Mouse (Mus musculus) brown adipose tissue, adult 24 weeks (tissue): ENCODE measurements around the gene Taok1. TPM values are rescaled to one million over a fixed set of nuclear protein-coding genes. Genes with fewer than 3 reads are reported as not detected.
"Not testable (repeated sequence)": the region's sequence is repeated elsewhere in the genome, so short reads cannot be mapped to it uniquely, and the experiment has no call there.

Source experiments
- H3K27ac ChIP-seq: fragments of 200-500 bp; replicated peaks from 2 replicates; pipeline ENCODE4 v1.5.1; 2012; ENCODE audit warnings: low read depth, mild to moderate bottlenecking, low read length
- H3K4me1 ChIP-seq: fragments of 200-500 bp; 2 replicates; pipeline ENCODE4 v1.6.1; 2012; ENCODE audit warnings: low read length, mixed read lengths; ENCODE audit not compliant: control insufficient read depth, insufficient read depth, insufficient read length
- H3K4me3 ChIP-seq: fragments of 200-500 bp; 2 replicates; pipeline ENCODE4 v1.5.1; 2012; ENCODE audit warnings: low read depth, mild to moderate bottlenecking, low read length, moderate library complexity; ENCODE audit not compliant: insufficient read depth
- polyA plus RNA-seq: library from polyadenylated mRNA; stranded (reverse); fragments of >200 nt; gene quantifications from 2 replicates; pipeline ENCODE4 v1.2.4, GENCODE M21; 2012; ENCODE audit not compliant: missing spikeins, insufficient read depth, insufficient read length

Gene Taok1
- polyA plus RNA-seq: 21.1 and 25.8 TPM in 2 replicates

DNA sequence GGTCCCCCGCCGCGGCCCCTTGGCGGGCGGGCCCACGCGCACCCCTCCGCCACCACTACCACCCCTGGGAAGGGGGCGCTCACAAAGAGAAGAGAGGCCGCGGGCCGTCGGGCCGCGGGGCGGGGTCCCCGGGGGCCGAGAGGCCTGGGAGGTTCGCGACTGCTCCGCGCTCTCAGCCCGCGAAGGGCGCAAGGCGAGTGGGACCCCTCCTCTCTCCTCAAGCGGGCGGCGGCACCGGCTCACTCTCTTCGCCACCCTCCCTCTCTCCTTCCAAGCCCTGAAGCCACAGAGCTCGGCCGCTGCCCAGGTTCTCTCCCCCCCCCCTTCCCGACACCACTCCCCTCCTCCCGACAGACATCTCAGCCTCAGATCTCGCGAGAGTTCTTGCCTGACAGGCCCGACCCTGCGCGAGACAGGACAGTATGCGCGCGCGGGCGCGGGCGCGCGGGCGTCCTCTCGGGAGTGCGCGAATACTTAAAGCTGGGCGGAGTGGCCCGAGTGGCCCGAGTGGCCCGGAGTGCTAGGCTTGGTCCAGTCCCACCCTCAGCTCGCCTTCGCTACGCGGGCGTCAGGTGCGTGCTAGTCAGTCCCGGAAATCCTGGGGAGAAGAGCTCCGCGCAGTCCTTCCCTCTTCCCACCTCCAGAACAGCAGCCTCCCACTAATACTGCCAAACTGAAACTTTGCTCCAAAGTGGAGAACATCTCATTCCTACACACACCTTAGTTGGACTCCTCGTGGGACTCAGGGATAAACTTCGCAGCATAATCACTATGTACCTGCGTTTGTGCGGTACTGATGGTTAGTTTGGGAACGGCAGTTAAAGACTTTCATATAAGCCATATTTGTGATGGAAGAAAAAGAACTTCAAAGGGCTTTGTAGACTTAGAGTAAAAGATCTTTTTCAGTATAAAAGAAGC, at the start of gene Taok1:
Gene Taok1 (minus strand): TSS at position 278 of the 918 bp plus-strand sequence.
- H3K4me3 ChIP-seq: peak within 1 kb of the TSS; percentile 99
- peak within 1 kb of the TSS; percentile 98 for H3K27ac ChIP-seq
- peaks cover 3% of the 10 kb centered on the region for H3K4me1 ChIP-seq

GRCm38 (mm10) chr11:77653406-77654190, 46.0 kb upstream of the Taok1 start:
- H3K4me1 ChIP-seq, H3K27ac ChIP-seq, H3K4me3 ChIP-seq: not testable (repeated sequence)

DNA sequence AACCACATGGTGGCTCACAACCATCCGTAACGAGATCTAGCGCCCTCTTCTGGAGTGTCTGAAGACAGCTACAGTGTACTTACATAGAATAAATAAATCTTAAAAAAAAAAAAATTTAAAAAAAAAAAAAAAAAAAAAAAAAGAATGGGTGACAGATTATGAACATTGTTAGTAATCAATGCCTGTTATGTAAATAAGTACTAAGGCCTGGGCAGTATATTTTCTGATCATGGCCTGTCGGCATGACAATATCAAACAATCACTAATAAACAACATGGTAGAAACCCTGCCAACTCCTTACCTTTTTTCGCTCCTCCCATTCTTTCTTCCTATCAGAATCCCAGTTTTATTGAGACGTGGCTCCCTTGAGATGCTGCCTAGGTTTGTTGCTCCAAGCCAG, 44.9 kb upstream of the Taok1 start:
- H3K27ac ChIP-seq: no peak overlapping the region
- H3K4me1 ChIP-seq: no peaks in the 10 kb centered on the region
- no peak overlapping the region for H3K4me3 ChIP-seq

GRCm38 (mm10) chr11:77648878-77649277, 41.3 kb upstream of the Taok1 start:
- no peak overlapping the region for H3K4me3 ChIP-seq
- H3K27ac ChIP-seq: no peak overlapping the region
- no peaks in the 10 kb centered on the region for H3K4me1 ChIP-seq

DNA sequence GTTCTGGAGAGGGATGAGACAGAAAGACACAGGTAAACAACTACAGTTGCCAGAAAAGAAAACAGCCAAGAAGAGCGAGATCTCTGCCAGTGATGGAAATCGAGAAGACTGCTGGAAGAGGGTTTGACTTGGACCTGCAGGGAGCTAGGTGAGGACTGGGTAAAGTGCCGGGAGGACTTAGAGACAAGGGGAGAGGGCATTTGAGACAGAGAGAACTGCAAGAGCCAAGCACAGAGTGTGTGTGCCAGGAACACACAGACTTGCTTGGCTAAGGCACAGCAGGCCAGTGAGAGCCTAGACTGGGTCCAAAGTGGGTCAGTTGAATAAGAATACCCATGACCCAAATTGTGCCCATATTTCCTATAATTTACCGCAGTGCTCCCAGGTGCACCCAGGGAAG, 37.9 kb upstream of the Taok1 start:
- Histone ChIP-seq H3K4me3 (no peak overlapping the region), H3K4me1 (no peaks in the 10 kb centered on the region), H3K27ac (no peak overlapping the region)

DNA sequence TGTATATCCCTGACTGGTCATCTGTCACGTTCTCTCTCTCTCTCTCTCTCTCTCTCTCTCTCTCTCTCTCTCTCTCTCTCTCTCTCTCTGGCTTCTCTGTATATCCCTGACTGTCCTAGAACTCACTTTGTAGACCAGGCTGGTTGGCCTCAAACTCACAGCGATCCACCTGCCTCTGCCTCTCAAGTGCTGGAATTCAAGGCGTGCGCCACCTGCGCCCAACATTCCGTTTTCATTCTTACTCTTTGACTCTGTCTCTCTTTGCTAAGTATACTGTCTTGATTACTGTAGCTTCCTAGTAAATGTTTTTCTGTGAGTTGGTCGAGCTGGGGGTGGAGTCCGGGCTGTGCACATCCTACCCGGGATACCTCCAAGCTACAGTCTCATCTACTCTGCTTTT, 33.8 kb upstream of the Taok1 start:
- Histone ChIP-seq H3K4me1 (no peaks in the 10 kb centered on the region), H3K27ac (no peak overlapping the region), H3K4me3 (no peak overlapping the region)

DNA sequence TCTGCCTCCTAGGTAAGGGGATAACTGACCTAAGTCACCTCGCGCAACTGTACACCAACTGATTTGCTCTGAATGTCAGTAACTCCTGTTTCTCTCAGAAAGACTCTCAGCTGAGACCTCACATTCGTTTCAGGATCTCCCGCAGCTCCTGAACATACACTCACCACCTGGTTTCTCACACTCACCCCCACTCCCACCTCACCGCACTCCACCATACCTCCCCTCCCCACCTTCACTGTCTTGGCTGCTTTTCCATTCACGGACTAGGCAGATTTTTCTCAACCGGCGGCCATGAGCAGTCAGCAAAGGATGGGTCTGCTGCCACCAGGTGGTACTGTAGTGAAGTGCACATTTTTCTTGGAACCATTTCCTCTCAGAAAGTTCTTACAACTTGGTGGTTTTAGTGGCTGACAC, 22.6 kb upstream of the Taok1 start:
- no peak overlapping the region for H3K27ac ChIP-seq

GRCm38 (mm10) chr11:77629476-77629875, 21.9 kb upstream of the Taok1 start:
- Histone ChIP-seq H3K4me1 (no peaks in the 10 kb centered on the region), H3K4me3 (no peak overlapping the region), H3K27ac (no peak overlapping the region)

More for the DNA sequence above, 22.6 kb upstream of the Taok1 start:
- no peaks in the 10 kb centered on the region for H3K4me1 ChIP-seq
- H3K4me3 ChIP-seq: peak overlapping the region; percentile 54

DNA sequence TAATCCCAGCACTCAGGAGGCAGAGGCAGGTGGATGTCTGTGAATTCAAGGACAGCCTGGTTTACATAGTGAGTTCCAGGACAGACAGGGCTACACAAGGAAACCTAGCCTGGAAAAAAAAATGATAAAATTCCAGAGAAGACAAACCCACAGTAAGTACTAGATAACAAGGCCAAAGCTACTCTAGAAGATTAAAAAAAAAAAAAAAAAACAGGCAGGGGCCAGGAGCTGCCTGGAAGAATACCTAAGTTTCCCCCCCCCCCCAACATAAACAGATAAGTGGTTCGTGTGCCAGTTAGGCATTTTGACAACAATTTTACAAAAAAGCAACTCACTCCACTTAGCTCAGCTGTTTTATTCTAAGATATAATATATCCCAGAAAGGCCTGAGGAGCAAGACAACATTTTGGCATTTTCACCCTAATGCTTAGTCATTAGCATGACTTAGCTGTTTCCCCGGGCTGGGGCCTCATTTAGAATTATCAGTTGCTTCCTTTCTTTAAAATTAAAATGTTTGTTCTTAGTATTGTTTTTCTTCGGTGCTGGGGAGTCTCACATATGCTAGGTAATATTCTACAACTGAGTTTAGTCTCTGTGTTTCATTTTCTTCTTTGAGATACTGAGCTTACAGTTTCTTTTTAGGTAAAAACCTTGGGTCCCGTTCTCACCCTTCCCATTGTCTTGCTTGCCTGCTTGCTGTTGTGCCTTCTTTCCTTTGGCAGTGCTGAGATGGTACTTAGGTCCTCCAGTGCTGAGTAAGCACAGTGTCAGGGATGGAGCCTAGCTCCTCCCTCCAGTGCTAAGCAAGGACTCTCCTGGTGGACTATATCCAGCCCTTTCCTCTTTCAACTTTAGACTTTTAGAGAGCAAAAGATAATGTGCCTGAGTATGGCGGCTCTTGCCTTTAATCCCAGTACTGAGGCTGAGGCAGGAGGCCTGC, 19.3 kb upstream of the Taok1 start:
- no peaks in the 10 kb centered on the region for H3K4me1 ChIP-seq
- no peak overlapping the region for H3K4me3 ChIP-seq
- no peak overlapping the region for H3K27ac ChIP-seq

DNA sequence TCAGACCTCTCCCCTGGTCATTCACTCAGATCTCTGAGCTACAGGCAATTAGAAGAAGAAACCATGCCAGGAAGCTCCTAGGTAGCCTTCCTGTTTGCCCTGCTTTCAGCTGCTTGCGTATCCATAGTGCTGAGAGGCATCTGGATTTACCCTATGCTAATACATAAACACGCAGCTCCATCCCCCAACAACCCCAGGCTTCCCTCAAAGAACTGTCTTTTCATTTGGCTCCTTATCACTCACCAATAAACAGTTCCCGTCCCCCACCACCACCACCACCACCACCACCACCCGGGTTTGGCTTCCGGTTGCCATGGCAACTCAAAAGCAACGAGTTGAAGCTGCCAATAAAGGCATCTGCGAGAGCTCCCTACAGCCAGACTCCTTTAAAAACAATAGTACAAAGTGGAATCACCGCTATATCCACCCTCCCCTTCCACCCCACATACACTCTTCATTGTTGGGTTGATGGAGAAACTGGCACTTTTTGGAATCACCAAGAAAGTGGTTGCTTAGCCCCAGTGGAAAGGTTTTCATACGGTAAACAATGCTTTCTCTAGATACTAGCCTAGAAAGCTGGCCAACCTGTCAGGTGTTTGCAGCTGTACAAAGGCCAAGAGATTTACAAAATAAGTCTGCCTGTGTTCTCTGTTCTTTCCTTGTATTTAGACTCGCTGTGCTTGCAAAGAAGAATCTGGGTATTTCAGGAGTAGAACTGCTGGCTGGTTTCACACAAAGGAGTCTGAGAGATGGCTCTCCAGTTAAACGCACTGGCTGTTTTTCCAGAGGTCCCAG, 17.6 kb upstream of the Taok1 start:
- Histone ChIP-seq H3K4me3 (peak overlapping the region; percentile 51), H3K4me1 (no peaks in the 10 kb centered on the region), H3K27ac (no peak overlapping the region)

DNA sequence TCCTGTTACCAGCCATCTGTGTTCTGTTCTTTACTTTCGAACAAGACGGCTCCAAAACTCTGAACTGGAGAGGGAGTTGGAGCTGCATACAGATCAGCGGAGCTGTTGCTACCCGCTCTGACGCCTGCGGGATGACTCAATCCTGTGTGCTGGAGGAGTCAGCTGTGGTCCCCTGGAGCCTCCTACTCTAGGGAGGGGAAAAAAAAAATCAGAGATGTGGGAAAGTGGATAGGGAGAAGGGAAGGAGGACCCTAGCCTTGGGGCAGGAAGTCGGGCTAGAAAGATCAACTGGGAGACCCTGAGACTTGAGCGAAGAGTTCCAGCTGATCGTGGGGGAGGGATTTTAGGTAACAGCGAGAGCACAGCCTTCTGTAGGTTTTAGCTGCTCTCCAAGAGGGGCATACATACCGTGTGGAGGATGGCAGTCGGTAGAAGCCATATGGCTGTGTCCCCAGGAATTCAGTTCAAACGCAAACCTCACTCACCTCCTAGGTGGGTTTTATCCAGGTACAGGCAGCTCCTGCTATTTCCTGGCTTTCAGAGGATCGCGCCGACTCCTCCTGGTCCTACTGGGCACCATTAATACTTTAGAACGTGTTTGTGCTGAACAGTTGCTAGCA, 16.9 kb upstream of the Taok1 start:
- Histone ChIP-seq H3K4me3 (peak overlapping the region; percentile 51), H3K4me1 (no peaks in the 10 kb centered on the region), H3K27ac (no peak overlapping the region)

- no peak overlapping the region for H3K4me3 ChIP-seq
- no peaks in the 10 kb centered on the region for H3K4me1 ChIP-seq
- no peak overlapping the region for H3K27ac ChIP-seq
Measured at GRCm38 (mm10) chr11:77624002-77624401, 16.4 kb upstream of the Taok1 start.

DNA sequence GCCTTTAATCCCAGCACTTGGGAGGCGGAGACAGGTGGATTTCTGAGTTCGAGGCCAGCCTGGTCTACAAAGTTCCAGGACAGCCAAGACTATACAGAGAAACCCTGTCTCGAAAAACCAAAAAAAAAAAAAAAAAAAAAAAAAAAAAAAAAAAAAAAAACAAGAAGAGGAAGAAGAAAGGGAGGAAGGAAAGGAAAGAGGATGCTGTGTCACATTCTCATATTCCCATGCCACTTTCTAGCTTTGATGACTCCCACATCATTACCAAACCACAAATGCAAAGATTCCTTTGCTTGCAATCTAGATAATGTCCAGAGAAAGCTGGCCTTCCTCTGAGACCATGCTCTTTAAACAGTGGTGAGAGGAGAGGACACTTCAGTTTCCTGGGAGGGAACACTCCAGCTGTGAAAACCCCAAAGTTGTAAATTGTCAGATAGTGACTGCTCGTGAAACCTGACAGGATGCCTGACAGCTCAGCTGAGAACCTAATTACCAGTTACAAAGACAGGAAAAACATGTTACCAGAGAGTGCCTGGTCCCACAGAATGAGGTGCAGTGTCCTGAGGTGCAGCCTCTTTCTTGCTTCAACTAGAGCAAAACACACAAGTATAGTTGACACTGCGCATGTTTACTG, 14.4 kb upstream of the Taok1 start:
- H3K27ac ChIP-seq: no peak overlapping the region
- H3K4me1 ChIP-seq: no peaks in the 10 kb centered on the region
- no peak overlapping the region for H3K4me3 ChIP-seq
